Mouse (Mus musculus): ENCODE results near the gene Vmn1r198. TPM values are rescaled to one million over a fixed set of nuclear protein-coding genes. Genes with fewer than 3 reads are reported as not detected.
"Not testable (repeated sequence)": the region's sequence is repeated elsewhere in the genome, so short reads cannot be mapped to it uniquely, and the experiment has no call there.

Vmn1r198 gene
- not detected for total RNA-seq (2021)

- DNase-seq (ENCODE audit: extremely low spot score in 1 of 2, low spot score in 2 of 2): no peak
- intact Hi-C loops (cut with DNase I): no loop called here
These were observed at the start of gene Vmn1r198 for GRCm38 (mm10) chr13:22350064-22350463. Vmn1r198 (plus strand) TSS chr13:22350364.

DNA sequence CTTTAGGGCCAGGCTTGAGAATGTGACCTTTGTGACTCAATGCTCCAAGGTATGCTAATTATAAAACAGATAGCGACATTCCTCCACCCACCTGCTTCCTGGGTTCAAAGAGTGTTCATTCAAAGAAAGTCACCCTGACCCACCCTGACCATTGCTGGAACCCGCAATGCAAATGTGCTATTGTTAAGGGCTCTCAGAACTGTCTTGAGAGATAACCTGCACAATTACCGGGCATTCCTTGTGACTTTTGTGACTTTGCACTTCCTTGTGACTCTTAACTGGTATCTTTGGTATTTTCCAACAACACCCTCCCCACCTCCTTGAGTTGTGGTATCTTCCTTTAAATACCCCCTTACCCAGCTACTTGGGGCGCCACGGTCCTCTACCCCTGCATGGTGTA lies 42.1 kb upstream of the Vmn1r198 start:
- DNase-seq (ENCODE audit: extremely low spot score in 1 of 2, low spot score in 2 of 2); intact Hi-C loops (cut with DNase I): not testable (repeated sequence)

DNA sequence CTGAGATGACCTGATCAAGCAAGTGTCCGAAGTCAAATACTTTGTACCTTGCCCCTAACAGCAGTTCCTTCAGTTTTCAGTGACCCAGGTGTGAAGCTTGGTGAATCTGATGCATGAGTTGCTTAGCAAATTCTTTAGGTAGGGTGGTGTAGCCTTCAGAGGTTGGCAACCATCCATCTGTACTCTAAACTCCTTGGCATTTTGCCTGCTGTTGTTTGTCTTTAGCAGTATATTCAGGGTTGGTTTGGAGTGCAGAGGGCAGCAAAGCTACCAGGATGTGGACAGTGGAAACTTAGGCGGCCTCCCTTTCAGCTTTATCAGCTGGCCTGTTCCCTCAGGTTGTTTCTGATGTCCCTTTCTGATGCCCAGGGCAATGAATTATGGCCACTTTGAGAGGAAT lies 34.8 kb upstream of the Vmn1r198 start:
- intact Hi-C loops (cut with DNase I): no loop called here
- DNase-seq (ENCODE audit: extremely low spot score in 1 of 2, low spot score in 2 of 2): no peak

DNA sequence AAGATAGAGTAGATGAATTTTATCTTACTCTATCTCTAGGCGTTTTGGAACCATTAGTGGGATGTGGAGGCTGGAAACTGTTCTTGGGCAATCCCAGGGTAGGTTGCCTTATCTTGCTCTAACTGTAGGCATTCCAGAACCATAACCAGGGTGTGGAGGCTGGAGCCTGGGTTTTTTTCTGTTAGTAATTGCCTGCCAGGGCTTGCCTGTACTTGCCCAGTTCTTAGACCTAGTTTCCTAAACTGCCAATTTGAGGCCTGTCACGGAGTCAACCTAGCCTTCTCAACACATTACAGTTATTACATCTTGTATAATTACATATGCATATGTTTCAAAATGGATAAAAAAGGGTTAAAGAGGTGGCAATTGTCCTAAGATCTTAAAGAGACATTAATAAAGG lies 32.8 kb upstream of the Vmn1r198 start:
- intact Hi-C loops (cut with DNase I): no loop called here

DNA sequence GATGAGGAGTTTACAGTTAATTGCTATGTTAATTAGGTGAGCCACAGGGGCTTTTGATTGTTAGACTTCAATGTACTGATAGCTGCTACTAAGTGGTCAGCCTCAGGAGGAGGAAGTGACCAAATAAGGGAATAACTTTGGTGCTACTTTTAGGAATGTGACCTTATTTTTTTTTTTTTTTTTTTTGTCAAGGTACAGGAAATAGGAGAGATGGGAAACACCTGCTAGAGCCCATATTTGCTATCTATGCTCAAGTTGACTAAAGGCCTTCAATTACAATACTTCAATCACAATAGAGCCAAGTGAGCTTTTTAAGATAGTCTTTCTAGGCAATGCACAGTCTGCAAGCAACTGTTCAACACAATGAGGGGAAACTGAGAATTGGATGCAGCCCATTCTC lies 30.1 kb upstream of the Vmn1r198 start:
- DNase-seq (ENCODE audit: extremely low spot score in 1 of 2, low spot score in 2 of 2): no peak

More for the DNA sequence above, 32.8 kb upstream of the Vmn1r198 start:
- no peak for DNase-seq (ENCODE audit: extremely low spot score in 1 of 2, low spot score in 2 of 2)

DNA sequence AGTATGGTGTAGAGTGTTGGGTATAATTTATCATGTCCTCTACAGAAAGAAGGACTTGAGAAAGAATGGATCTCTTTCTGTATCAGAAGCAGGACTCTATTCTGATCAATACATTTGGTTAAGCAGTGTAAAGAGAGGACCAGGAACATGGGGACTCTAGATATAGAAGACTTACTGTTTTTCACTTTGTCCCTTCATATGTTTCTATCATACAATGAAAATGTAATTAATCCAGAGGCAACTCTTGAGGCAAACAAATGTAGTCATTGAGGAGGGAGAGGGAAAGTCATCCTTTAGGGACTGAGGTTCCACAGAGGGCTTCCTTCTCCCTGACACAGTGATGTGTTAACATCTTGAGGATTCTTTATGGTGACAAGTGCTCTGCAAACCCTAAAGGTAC lies 25.9 kb upstream of the Vmn1r198 start, which contains the start of gene Vmn1r197:
Gene Vmn1r197 (plus strand): TSS at position 301 of the 400 bp plus-strand sequence.
- DNase-seq (ENCODE audit: extremely low spot score in 1 of 2, low spot score in 2 of 2): no peak
- intact Hi-C loops (cut with DNase I): no loop called here

More for the DNA sequence above, 30.1 kb upstream of the Vmn1r198 start:
- intact Hi-C loops (cut with DNase I): no loop called here

- DNase-seq (ENCODE audit: extremely low spot score in 1 of 2, low spot score in 2 of 2): no peak
- intact Hi-C loops (cut with DNase I): no loop called here
These were observed 16.9 kb upstream of the Vmn1r198 start for GRCm38 (mm10) chr13:22333269-22333668.

DNA sequence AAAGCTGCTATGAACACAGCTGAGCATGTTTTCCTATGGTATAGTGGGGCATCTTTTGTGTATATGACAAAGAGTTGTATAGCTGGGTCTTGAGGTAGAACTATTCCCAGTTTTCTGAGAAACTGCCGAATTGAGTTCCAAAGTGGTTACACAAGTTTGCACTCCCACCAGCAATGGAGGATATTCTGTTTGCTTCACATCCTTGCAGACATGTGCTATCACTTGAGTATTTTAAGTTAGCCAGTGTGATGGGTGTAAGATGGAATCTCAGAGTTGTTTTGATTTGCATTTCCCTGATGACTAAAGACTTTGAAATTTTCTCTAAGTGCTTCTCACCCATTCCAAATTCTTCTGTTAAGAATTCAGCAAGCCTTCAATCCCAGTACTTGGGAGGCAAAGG lies 14.6 kb upstream of the Vmn1r198 start:
- intact Hi-C loops (cut with DNase I): no loop called here
- DNase-seq (ENCODE audit: extremely low spot score in 1 of 2, low spot score in 2 of 2): no peak

GRCm38 (mm10) chr13:22350813-22351212 lies 649 bp downstream of the Vmn1r198 start:
- intact Hi-C loops (cut with DNase I): no loop called here
- DNase-seq (ENCODE audit: extremely low spot score in 1 of 2, low spot score in 2 of 2): no peak

GRCm38 (mm10) chr13:22379518-22379917 lies 29.4 kb downstream of the Vmn1r198 start, which contains the start of gene Vmn1r199:
Vmn1r199 (plus strand) TSS chr13:22379818.
- intact Hi-C loops (cut with DNase I): no loop called here
- DNase-seq (ENCODE audit: extremely low spot score in 1 of 2, low spot score in 2 of 2): no peak

GRCm38 (mm10) chr13:22381128-22381527 lies 31.0 kb downstream of the Vmn1r198 start:
- intact Hi-C loops (cut with DNase I): not testable (repeated sequence)

DNA sequence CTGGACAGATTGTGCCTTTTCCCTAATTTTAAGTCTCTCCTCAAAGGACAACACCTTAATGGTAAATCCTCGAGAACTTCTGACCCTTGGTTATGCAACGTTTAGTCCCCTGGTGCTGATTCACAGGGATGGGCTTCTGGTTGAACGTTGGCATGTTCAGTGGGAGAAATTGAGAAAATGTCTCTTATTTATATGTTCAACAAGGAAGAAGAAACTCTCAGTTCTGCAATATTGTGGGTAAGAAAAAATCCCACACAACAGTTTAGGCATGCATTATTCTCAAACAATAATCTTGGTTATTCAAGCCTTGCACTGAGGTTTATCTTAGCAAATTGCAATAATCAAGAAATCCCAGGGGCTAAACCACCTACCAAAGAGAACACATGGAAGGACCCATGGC lies 33.2 kb downstream of the Vmn1r198 start:
- no peak for DNase-seq (ENCODE audit: extremely low spot score in 1 of 2, low spot score in 2 of 2)

More at GRCm38 (mm10) chr13:22381128-22381527, 31.0 kb downstream of the Vmn1r198 start:
- DNase-seq (ENCODE audit: extremely low spot score in 1 of 2, low spot score in 2 of 2): peak in 1 of 2 experiments; percentile 67

DNA sequence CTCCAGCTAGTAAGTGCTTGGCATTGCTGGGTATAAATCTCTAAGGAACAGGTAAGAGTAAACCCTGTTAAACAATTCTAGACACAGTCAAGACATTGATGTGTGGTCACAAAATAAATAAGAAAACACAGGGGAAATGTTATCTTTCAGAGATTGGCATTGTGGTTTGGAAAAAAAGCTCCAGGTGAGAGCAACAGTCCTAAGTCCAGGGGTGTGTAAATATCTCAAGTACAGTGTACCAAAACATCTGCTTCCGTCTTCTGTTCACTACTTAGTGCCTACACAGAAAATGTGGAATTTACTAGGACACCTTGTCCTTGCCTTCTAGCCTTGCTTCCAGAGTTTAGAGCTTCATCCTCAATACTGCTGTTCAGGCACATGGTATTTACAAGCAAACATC lies 36.9 kb downstream of the Vmn1r198 start:
- no peak for DNase-seq (ENCODE audit: extremely low spot score in 1 of 2, low spot score in 2 of 2)
- intact Hi-C loops (cut with DNase I): no loop called here

More for the DNA sequence above, 33.2 kb downstream of the Vmn1r198 start:
- intact Hi-C loops (cut with DNase I): no loop called here

DNA sequence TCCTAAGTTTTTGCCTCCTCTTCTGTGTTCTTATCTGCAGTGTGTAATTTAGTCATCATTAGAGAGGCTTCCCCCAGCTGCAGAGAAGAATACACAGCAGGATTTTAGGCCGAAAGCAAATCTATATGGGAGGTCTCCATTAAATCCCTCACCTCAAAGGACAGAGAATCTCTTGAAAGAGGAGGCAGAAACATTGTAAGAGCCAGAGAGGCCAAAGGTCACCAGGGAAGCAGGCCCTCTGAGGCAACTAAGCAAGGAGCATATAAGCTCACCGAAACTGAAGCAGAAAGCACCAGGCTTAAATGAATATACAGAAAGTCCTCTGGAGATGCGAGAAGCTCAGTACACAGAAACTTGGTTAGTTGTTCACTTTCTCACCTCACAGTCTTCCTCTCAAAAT lies 39.9 kb downstream of the Vmn1r198 start, which contains the start of gene Vmn1r200:
Gene Vmn1r200 (plus strand): TSS at position 301 of the 400 bp plus-strand sequence.
- DNase-seq (ENCODE audit: extremely low spot score in 1 of 2, low spot score in 2 of 2): no peak
- intact Hi-C loops (cut with DNase I): no loop called here

GRCm38 (mm10) chr13:22402978-22403377 lies 52.8 kb downstream of the Vmn1r198 start:
- DNase-seq (ENCODE audit: extremely low spot score in 1 of 2, low spot score in 2 of 2): no peak
- intact Hi-C loops (cut with DNase I): no loop called here

Other genes starting within 250 kb of the Vmn1r198 start
- gene Vmn1r189, start 244.5 kb upstream of the Vmn1r198 start, total RNA-seq (2021): not detected
- not detected for gene Vmn1r191, start 166.4 kb upstream of the Vmn1r198 start, total RNA-seq (2021)
- gene Vmn1r192, start 159.2 kb upstream of the Vmn1r198 start, total RNA-seq (2021): not detected
- gene Vmn1r193, start 127.2 kb upstream of the Vmn1r198 start, total RNA-seq (2021): not detected
- not detected for gene Vmn1r194, start 106.1 kb upstream of the Vmn1r198 start, total RNA-seq (2021)
- not detected for gene Vmn1r195, start 79.8 kb upstream of the Vmn1r198 start, total RNA-seq (2021)
- gene Vmn1r196, start 60.4 kb upstream of the Vmn1r198 start, total RNA-seq (2021): not detected
- not detected for gene Vmn1r197, start 25.8 kb upstream of the Vmn1r198 start, total RNA-seq (2021)
- not detected for gene Vmn1r199, start 29.5 kb downstream of the Vmn1r198 start, total RNA-seq (2021)
- gene Vmn1r200, start 40.0 kb downstream of the Vmn1r198 start, total RNA-seq (2021): not detected
- not detected for gene Vmn1r201, start 121.6 kb downstream of the Vmn1r198 start, total RNA-seq (2021)
- under 1 TPM in 1 of 2 experiments, not detected in 1; 0.06 TPM for gene Vmn1r202, start 155.0 kb downstream of the Vmn1r198 start, total RNA-seq (2021)
- under 1 TPM in 1 of 2 experiments, not detected in 1; 0.04 TPM for gene Vmn1r203, start 167.8 kb downstream of the Vmn1r198 start, total RNA-seq (2021)
- gene Vmn1r204, start 202.8 kb downstream of the Vmn1r198 start, total RNA-seq (2021): not detected
- gene Vmn1r205, start 242.6 kb downstream of the Vmn1r198 start, total RNA-seq (2021): not detected

Data from left cerebral cortex, postnatal 10 days (tissue).